Mouse (Mus musculus) midbrain, postnatal 0 days (tissue): ENCODE measurements around the gene Gpr82. TPM values are rescaled to one million over a fixed set of nuclear protein-coding genes. Genes with fewer than 3 reads are reported as not detected.

Experiments used
- ATAC-seq: fragments of 200-750 bp; cut with Nextera tagmentation; 2 replicates; pipeline ENCODE4 v1.8.0; 2017; ENCODE audit warnings: moderate number of reproducible peaks, mild to moderate bottlenecking, moderate TSS enrichment, moderate library complexity; ENCODE audit not compliant: low FRiP score
- DNase-seq: peaks from one replicate; pipeline ENCODE4 v3.0.0-alpha.2; 2015; ENCODE audit warnings: low spot score
- H3K27ac ChIP-seq: fragments of 300-500 bp; sonication (generic); 2 replicates; pipeline ENCODE4 v1.5.1; 2014; ENCODE audit warnings: low read depth, mild to moderate bottlenecking, low read length, mixed read lengths
- H3K27me3 ChIP-seq: fragments of 300-500 bp; sonication (generic); 2 replicates; pipeline ENCODE4 v1.6.1; 2014; ENCODE audit warnings: low read length, control low read depth, mixed read lengths; ENCODE audit not compliant: insufficient read depth
- H3K36me3 ChIP-seq: fragments of 300-500 bp; sonication (generic); 2 replicates; pipeline ENCODE4 v1.6.1; 2014; ENCODE audit warnings: low read length, control low read depth, mixed read lengths; ENCODE audit not compliant: insufficient read depth
- H3K4me1 ChIP-seq: fragments of 300-500 bp; sonication (generic); 2 replicates; pipeline ENCODE4 v1.6.1; 2014; ENCODE audit warnings: mild to moderate bottlenecking, control low read depth, antibody characterized with exemption, low read length, mixed read lengths; ENCODE audit not compliant: insufficient read depth
- H3K4me2 ChIP-seq: fragments of 300-500 bp; sonication (generic); 2 replicates; pipeline ENCODE4 v1.6.1; 2014; ENCODE audit warnings: low read depth, mild to moderate bottlenecking, low read length, mixed read lengths; ENCODE audit not compliant: poor library complexity, severe bottlenecking
- H3K4me3 ChIP-seq: fragments of 300-500 bp; sonication (generic); 2 replicates; pipeline ENCODE4 v1.5.1; 2014; ENCODE audit warnings: low read depth, mild to moderate bottlenecking, low read length, moderate library complexity
- H3K9ac ChIP-seq: fragments of 300-500 bp; sonication (generic); replicated peaks from 2 replicates; pipeline ENCODE4 v1.6.1; 2014; ENCODE audit warnings: mild to moderate bottlenecking, low read length, moderate library complexity, mixed read lengths; ENCODE audit not compliant: poor library complexity, severe bottlenecking
- H3K9me3 ChIP-seq: fragments of 300-500 bp; sonication (generic); 2 replicates; pipeline ENCODE4 v1.6.1; 2016; ENCODE audit warnings: low read length, control low read depth
- CTCF ChIP-seq: IDR thresholded peaks from 2 replicates; pipeline ENCODE4 v1.5.1; 2016; ENCODE audit warnings: antibody characterized with exemption, mild to moderate bottlenecking
- WGBS: fragments of 180-500 bp; shearing (Covaris S2); extraction: QIAGEN DNeasy Blood & Tissue Kit; methylation state at CpG from one replicate; pipeline ENCODE4 v1.1.7; 2014; 5-methylcytosine and 5-hydroxymethylcytosine counted together
- polyA plus RNA-seq: library from polyadenylated mRNA; unstranded; fragments of >200 nt; fragmentation: Nextera tagmentation; extraction: Ambion mirVana; gene quantifications from 2 replicates; pipeline ENCODE4 v1.2.1, GENCODE M21; 2015
- total RNA-seq: library from RNA; depleted of rRNA; stranded (reverse); fragments of >200 nt; gene quantifications from 2 replicates; pipeline ENCODE4 v1.2.3, GENCODE M21; 2014

The Gpr82 gene
- total and polyA plus RNA-seq, 2 experiments from 2014 or later: 0.20 TPM; not detected in 1

- Histone ChIP-seq H3K36me3 (no peaks in the 10 kb centered on the region), H3K9me3 (no peaks in the 10 kb centered on the region), H3K27me3 (no peaks in the 10 kb centered on the region), H3K4me1 (no peaks in the 10 kb centered on the region), H3K4me3 (no peak overlapping the region), H3K9ac (no peak overlapping the region), H3K4me2 (no peak overlapping the region), H3K27ac (no peak overlapping the region)
- DNase-seq (no peak), ATAC-seq (no peak)
- 86% methylated on average over 5 of the region's 5 CpGs for whole genome bisulfite sequencing
- no peak for TF ChIP-seq CTCF
Measured at GRCm38 (mm10) chrX:13622654-13623053, 38.5 kb upstream of the Gpr82 start.

GRCm38 (mm10) chrX:13631599-13632283 lies 29.4 kb upstream of the Gpr82 start, which contains the start of gene Gpr34:
Gpr34 (plus strand) TSS chrX:13632089.
- DNase-seq (no peak), ATAC-seq (no peak)
- Histone ChIP-seq H3K36me3 (no peaks in the 10 kb centered on the region), H3K27ac (no peak within 1 kb of the TSS), H3K9ac (no peak within 1 kb of the TSS), H3K9me3 (no peaks in the 10 kb centered on the region), H3K4me3 (no peak within 1 kb of the TSS), H3K27me3 (no peaks in the 10 kb centered on the region), H3K4me1 (no peaks in the 10 kb centered on the region), H3K4me2 (no peak within 1 kb of the TSS)
- WGBS: 76% methylated on average over 5 of the region's 5 CpGs
- no peak for TF ChIP-seq CTCF

- DNase-seq: no peak
- Histone ChIP-seq H3K27me3 (no peaks in the 10 kb centered on the region), H3K4me2 (no peak overlapping the region), H3K4me1 (no peaks in the 10 kb centered on the region), H3K27ac (no peak overlapping the region), H3K9me3 (no peaks in the 10 kb centered on the region), H3K4me3 (no peak overlapping the region), H3K36me3 (no peaks in the 10 kb centered on the region), H3K9ac (no peak overlapping the region)
- WGBS: 88% methylated on average over 1 of the region's 1 CpGs
- ATAC-seq: no peak
- no peak for TF ChIP-seq CTCF
Measured at GRCm38 (mm10) chrX:13636398-13636797, 24.8 kb upstream of the Gpr82 start.

- Histone ChIP-seq H3K9me3 (no peaks in the 10 kb centered on the region), H3K4me1 (no peaks in the 10 kb centered on the region), H3K9ac (no peak overlapping the region), H3K36me3 (no peaks in the 10 kb centered on the region), H3K4me3 (no peak overlapping the region), H3K27me3 (no peaks in the 10 kb centered on the region), H3K27ac (no peak overlapping the region), H3K4me2 (no peak overlapping the region)
- 60% methylated on average over 2 of the region's 2 CpGs for whole genome bisulfite sequencing
- no peak for TF ChIP-seq CTCF
- ATAC-seq (no peak), DNase-seq (no peak)
Measured at GRCm38 (mm10) chrX:13638894-13639293, 22.3 kb upstream of the Gpr82 start.

GRCm38 (mm10) chrX:13651889-13652288 lies 9.3 kb upstream of the Gpr82 start:
- WGBS: 80% methylated on average over 2 of the region's 2 CpGs
- Histone ChIP-seq H3K27ac (no peak overlapping the region), H3K4me2 (no peak overlapping the region), H3K9ac (no peak overlapping the region), H3K4me3 (no peak overlapping the region), H3K27me3 (no peaks in the 10 kb centered on the region), H3K4me1 (no peaks in the 10 kb centered on the region), H3K9me3 (no peaks in the 10 kb centered on the region), H3K36me3 (no peaks in the 10 kb centered on the region)
- ATAC-seq (no peak), DNase-seq (no peak)
- TF ChIP-seq CTCF: no peak

GRCm38 (mm10) chrX:13652291-13652690 lies 8.9 kb upstream of the Gpr82 start:
- Histone ChIP-seq H3K36me3 (no peaks in the 10 kb centered on the region), H3K27ac (no peak overlapping the region), H3K9me3 (no peaks in the 10 kb centered on the region), H3K27me3 (no peaks in the 10 kb centered on the region), H3K9ac (no peak overlapping the region), H3K4me2 (no peak overlapping the region), H3K4me3 (no peak overlapping the region), H3K4me1 (no peaks in the 10 kb centered on the region)
- no peak for ATAC-seq
- 96% methylated on average over 1 of the region's 1 CpGs for WGBS
- DNase-seq: no peak
- TF ChIP-seq CTCF: no peak
